Mouse (Mus musculus) limb, embryonic 14.5 days (tissue): ENCODE results near the gene Gjc3. TPM values are rescaled to one million over a fixed set of nuclear protein-coding genes. Genes with fewer than 3 reads are reported as not detected.

Experiments
- ATAC-seq: fragments of 200-750 bp; cut with Nextera tagmentation; 2 replicates; pipeline ENCODE4 v1.8.0; 2017; ENCODE audit warnings: low read depth, moderate number of reproducible peaks, moderate TSS enrichment; ENCODE audit not compliant: low FRiP score
- DNase-seq: peaks from one replicate; pipeline ENCODE4 v3.0.0-alpha.2; 2015; ENCODE audit warnings: low spot score
- H3K27ac ChIP-seq: fragments of 300-500 bp; sonication (generic); replicated peaks from 2 replicates; pipeline ENCODE4 v1.5.1; 2014; ENCODE audit warnings: low read depth, mild to moderate bottlenecking, low read length, moderate library complexity, mixed read lengths
- H3K27me3 ChIP-seq: fragments of 300-500 bp; sonication (generic); 2 replicates; pipeline ENCODE4 v1.6.1; 2014; ENCODE audit warnings: low read length, mixed read lengths; ENCODE audit not compliant: control insufficient read depth, insufficient read depth
- H3K36me3 ChIP-seq: fragments of 300-500 bp; sonication (generic); 2 replicates; pipeline ENCODE4 v1.6.1; 2014; ENCODE audit warnings: mild to moderate bottlenecking, low read length, moderate library complexity, mixed read lengths; ENCODE audit not compliant: control insufficient read depth, insufficient read depth
- H3K4me1 ChIP-seq: fragments of 300-500 bp; sonication (generic); 2 replicates; pipeline ENCODE4 v1.6.1; 2014; ENCODE audit warnings: antibody characterized with exemption, low read length, mixed read lengths; ENCODE audit not compliant: control insufficient read depth, insufficient read depth
- H3K4me2 ChIP-seq: fragments of 300-500 bp; sonication (generic); replicated peaks from 2 replicates; pipeline ENCODE4 v1.6.1; 2014; ENCODE audit warnings: low read depth, mild to moderate bottlenecking, low read length, moderate library complexity; ENCODE audit not compliant: severe bottlenecking
- H3K4me3 ChIP-seq: fragments of 300-500 bp; sonication (generic); replicated peaks from 2 replicates; pipeline ENCODE4 v1.5.1; 2014; ENCODE audit warnings: low read length
- H3K9ac ChIP-seq: fragments of 300-500 bp; sonication (generic); 2 replicates; pipeline ENCODE4 v1.6.1; 2014; ENCODE audit warnings: mild to moderate bottlenecking, low read depth, low read length, moderate library complexity; ENCODE audit not compliant: severe bottlenecking
- H3K9me3 ChIP-seq: fragments of 300-500 bp; sonication (generic); 2 replicates; pipeline ENCODE4 v1.6.1; 2016; ENCODE audit warnings: low read length; ENCODE audit not compliant: control insufficient read depth
- POLR2A ChIP-seq: fragments of 200-500 bp; IDR thresholded peaks from 2 replicates; pipeline ENCODE4 v1.8.0; 2012; ENCODE audit warnings: inconsistent platforms, mild to moderate bottlenecking, moderate library complexity, borderline replicate concordance; ENCODE audit not compliant: insufficient read depth, insufficient read length; ENCODE audit errors: extremely low read depth
- WGBS: fragments of 180-500 bp; shearing (Covaris S2); extraction: QIAGEN DNeasy Blood & Tissue Kit; methylation state at CpG from one replicate; pipeline ENCODE4 v1.1.7; 2014; 5-methylcytosine and 5-hydroxymethylcytosine counted together
- polyA plus RNA-seq, 2 experiments: library from polyadenylated mRNA; depleted of rRNA in 1 of 2; stranded (reverse) in 1 of 2; unstranded in 1 of 2; fragments of >200 nt; fragmentation: Nextera tagmentation in 1 of 2; extraction: Ambion mirVana in 1 of 2; gene quantifications; 2 replicates each; pipeline versions ENCODE4 v1.2.1 to v1.2.3; 2012 to 2014

Gene Gjc3
- polyA plus RNA-seq, 2 experiments: 0.36 to 1.1 TPM

DNA sequence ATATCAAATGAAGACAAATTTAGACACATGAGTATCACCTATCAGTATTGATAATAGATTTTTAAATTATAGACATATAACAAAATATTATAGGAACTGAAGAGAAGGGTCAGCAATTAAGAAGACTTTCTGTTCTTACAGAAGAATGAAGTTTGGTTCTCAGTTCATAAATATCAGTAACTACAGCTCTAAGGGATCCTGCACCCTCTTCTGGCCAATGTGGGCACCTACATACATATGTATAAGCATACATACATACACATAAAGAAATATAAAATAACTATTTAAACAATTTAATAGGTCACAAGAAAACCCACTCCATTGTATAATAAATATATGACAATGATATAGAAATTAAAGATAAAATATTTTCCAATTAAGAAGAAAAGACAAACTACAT is 48.4 kb downstream of the Gjc3 start:
- no peak overlapping the region for H3K4me2 ChIP-seq
- H3K36me3 ChIP-seq: no peaks in the 10 kb centered on the region
- no peak for TF ChIP-seq POLR2A
- no peak overlapping the region for H3K27ac ChIP-seq
- H3K4me1 ChIP-seq: no peaks in the 10 kb centered on the region
- ATAC-seq (no peak), DNase-seq (no peak)
- no peak overlapping the region for H3K4me3 ChIP-seq
- H3K27me3 ChIP-seq: no peaks in the 10 kb centered on the region
- no peaks in the 10 kb centered on the region for H3K9me3 ChIP-seq
- no peak overlapping the region for H3K9ac ChIP-seq

DNA sequence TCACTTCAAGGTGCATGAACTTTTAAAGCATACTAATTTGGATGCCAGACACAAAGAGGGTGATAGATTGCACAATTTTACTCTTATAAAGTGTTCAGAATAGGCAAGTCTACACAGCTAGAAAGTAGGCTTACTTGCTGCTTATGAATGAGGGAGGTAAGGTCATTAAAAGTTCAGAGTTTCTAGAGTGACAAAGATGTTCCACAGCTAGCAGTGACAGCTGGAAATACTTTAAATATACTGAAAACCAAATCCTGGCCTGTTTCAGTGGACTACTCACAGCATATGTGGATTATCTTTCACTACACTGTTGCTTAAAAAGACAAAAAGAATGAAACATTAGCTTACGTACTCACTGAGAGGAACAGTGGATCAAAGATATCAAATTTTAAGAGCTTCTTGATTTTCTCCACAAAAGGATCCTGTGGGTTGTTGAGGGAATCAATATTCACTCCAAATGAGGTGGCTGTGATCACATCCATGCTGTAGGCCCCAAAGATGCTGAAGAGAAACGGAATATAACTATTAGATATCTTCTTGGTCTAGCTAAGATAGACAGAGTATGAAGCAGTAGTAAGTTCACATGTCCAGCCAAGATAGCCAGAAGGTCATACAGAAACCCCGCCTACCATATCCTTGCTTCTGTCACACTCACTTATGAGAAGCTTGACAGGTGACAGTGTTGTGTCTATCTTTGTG is 53.2 kb downstream of the Gjc3 start:
- H3K4me2 ChIP-seq: no peak overlapping the region
- no peak for TF ChIP-seq POLR2A
- H3K27ac ChIP-seq: no peak overlapping the region
- no peak overlapping the region for H3K9ac ChIP-seq
- H3K4me3 ChIP-seq: no peak overlapping the region
- H3K27me3 ChIP-seq: no peaks in the 10 kb centered on the region
- H3K36me3 ChIP-seq: no peaks in the 10 kb centered on the region
- ATAC-seq (no peak), DNase-seq (no peak)
- H3K9me3 ChIP-seq: no peaks in the 10 kb centered on the region
- no peaks in the 10 kb centered on the region for H3K4me1 ChIP-seq
- 74% methylated on average over 3 of the region's 3 CpGs for WGBS

Other genes starting within 250 kb of the Gjc3 start
- 19.7 and 25.0 TPM in 2 replicates for gene Nyap1, start 221.5 kb downstream of the Gjc3 start, polyA plus RNA-seq (2012; rRNA removed)
- 1.2 and 1.4 TPM in 2 replicates for gene Nyap1, start 221.5 kb downstream of the Gjc3 start, polyA plus RNA-seq (2014; fragmentation: Nextera tagmentation; extraction: Ambion mirVana)
- 89.1 and 111 TPM in 2 replicates for gene Tsc22d4, start 217.4 kb downstream of the Gjc3 start, polyA plus RNA-seq (2012; rRNA removed)
- gene Tsc22d4, start 217.4 kb downstream of the Gjc3 start, polyA plus RNA-seq (2014; fragmentation: Nextera tagmentation; extraction: Ambion mirVana): 151 and 164 TPM in 2 replicates
- gene Ppp1r35, start 184.2 kb downstream of the Gjc3 start, polyA plus RNA-seq (2012; rRNA removed): 45.2 and 46.8 TPM in 2 replicates
- gene Ppp1r35, start 184.2 kb downstream of the Gjc3 start, polyA plus RNA-seq (2014; fragmentation: Nextera tagmentation; extraction: Ambion mirVana): 37.6 and 44.9 TPM in 2 replicates
- 42.0 and 42.3 TPM in 2 replicates for gene Mepce, start 175.4 kb downstream of the Gjc3 start, polyA plus RNA-seq (2012; rRNA removed)
- gene Mepce, start 175.4 kb downstream of the Gjc3 start, polyA plus RNA-seq (2014; fragmentation: Nextera tagmentation; extraction: Ambion mirVana): 13.9 and 16.7 TPM in 2 replicates
- 19.4 and 30.1 TPM in 2 replicates for gene Zcwpw1, start 175.3 kb downstream of the Gjc3 start, polyA plus RNA-seq (2012; rRNA removed)
- 17.3 and 18.5 TPM in 2 replicates for gene Zcwpw1, start 175.3 kb downstream of the Gjc3 start, polyA plus RNA-seq (2014; fragmentation: Nextera tagmentation; extraction: Ambion mirVana)
- gene Pilra, start 126.8 kb downstream of the Gjc3 start, polyA plus RNA-seq (2012; rRNA removed): 0.54 and 0.77 TPM in 2 replicates
- gene Pilra, start 126.8 kb downstream of the Gjc3 start, polyA plus RNA-seq (2014; fragmentation: Nextera tagmentation; extraction: Ambion mirVana): 0.90 and 1.3 TPM in 2 replicates
- gene Pilrb1, start 105.0 kb downstream of the Gjc3 start, polyA plus RNA-seq (2012; rRNA removed): 0.08 and 0.20 TPM in 2 replicates
- gene Pilrb1, start 105.0 kb downstream of the Gjc3 start, polyA plus RNA-seq (2014; fragmentation: Nextera tagmentation; extraction: Ambion mirVana): 0.57 and 0.83 TPM in 2 replicates
- gene Pilrb2, start 91.3 kb downstream of the Gjc3 start, polyA plus RNA-seq (2012; rRNA removed): 0.13 and 0.41 TPM in 2 replicates
- 0.40 TPM in 1 of 2 replicates, not detected in the other for gene Pilrb2, start 91.3 kb downstream of the Gjc3 start, polyA plus RNA-seq (2014; fragmentation: Nextera tagmentation; extraction: Ambion mirVana)
- 0.08 and 0.09 TPM in 2 replicates for gene Cyp3a13, start 41.5 kb downstream of the Gjc3 start, polyA plus RNA-seq (2012; rRNA removed)
- gene Cyp3a13, start 41.5 kb downstream of the Gjc3 start, polyA plus RNA-seq (2014; fragmentation: Nextera tagmentation; extraction: Ambion mirVana): not detected in 2 replicates
- gene Azgp1, start 18.4 kb upstream of the Gjc3 start, polyA plus RNA-seq (2012; rRNA removed): 0.09 and 0.18 TPM in 2 replicates
- not detected in 2 replicates for gene Azgp1, start 18.4 kb upstream of the Gjc3 start, polyA plus RNA-seq (2014; fragmentation: Nextera tagmentation; extraction: Ambion mirVana)
- not detected in 2 replicates for gene Smok3a, start 58.2 kb upstream of the Gjc3 start, polyA plus RNA-seq (2012; rRNA removed)
- not detected in 2 replicates for gene Smok3a, start 58.2 kb upstream of the Gjc3 start, polyA plus RNA-seq (2014; fragmentation: Nextera tagmentation; extraction: Ambion mirVana)
- not detected in 2 replicates for gene Smok3b, start 58.3 kb upstream of the Gjc3 start, polyA plus RNA-seq (2012; rRNA removed)
- not detected in 2 replicates for gene Smok3b, start 58.3 kb upstream of the Gjc3 start, polyA plus RNA-seq (2014; fragmentation: Nextera tagmentation; extraction: Ambion mirVana)
- not detected in 2 replicates for gene Smok3c, start 90.1 kb upstream of the Gjc3 start, polyA plus RNA-seq (2012; rRNA removed)
- gene Smok3c, start 90.1 kb upstream of the Gjc3 start, polyA plus RNA-seq (2014; fragmentation: Nextera tagmentation; extraction: Ambion mirVana): not detected in 2 replicates
- gene Zkscan1, start 122.0 kb upstream of the Gjc3 start, polyA plus RNA-seq (2012; rRNA removed): 8.5 and 9.8 TPM in 2 replicates
- gene Zkscan1, start 122.0 kb upstream of the Gjc3 start, polyA plus RNA-seq (2014; fragmentation: Nextera tagmentation; extraction: Ambion mirVana): 25.3 and 25.4 TPM in 2 replicates
- 31.5 and 38.3 TPM in 2 replicates for gene Zscan21, start 153.8 kb upstream of the Gjc3 start, polyA plus RNA-seq (2012; rRNA removed)
- gene Zscan21, start 153.8 kb upstream of the Gjc3 start, polyA plus RNA-seq (2014; fragmentation: Nextera tagmentation; extraction: Ambion mirVana): 59.8 and 70.0 TPM in 2 replicates
- gene Zfp113, start 192.6 kb upstream of the Gjc3 start, polyA plus RNA-seq (2012; rRNA removed): 5.1 and 5.2 TPM in 2 replicates
- gene Zfp113, start 192.6 kb upstream of the Gjc3 start, polyA plus RNA-seq (2014; fragmentation: Nextera tagmentation; extraction: Ambion mirVana): 11.3 and 12.6 TPM in 2 replicates
- 141 and 149 TPM in 2 replicates for gene Cops6, start 198.0 kb upstream of the Gjc3 start, polyA plus RNA-seq (2012; rRNA removed)
- gene Cops6, start 198.0 kb upstream of the Gjc3 start, polyA plus RNA-seq (2014; fragmentation: Nextera tagmentation; extraction: Ambion mirVana): 262 and 267 TPM in 2 replicates
- 73.4 and 107 TPM in 2 replicates for gene Ap4m1, start 208.9 kb upstream of the Gjc3 start, polyA plus RNA-seq (2012; rRNA removed)
- 18.6 and 19.9 TPM in 2 replicates for gene Ap4m1, start 208.9 kb upstream of the Gjc3 start, polyA plus RNA-seq (2014; fragmentation: Nextera tagmentation; extraction: Ambion mirVana)
- 136 and 149 TPM in 2 replicates for gene Mcm7, start 209.3 kb upstream of the Gjc3 start, polyA plus RNA-seq (2012; rRNA removed)
- 144 and 152 TPM in 2 replicates for gene Mcm7, start 209.3 kb upstream of the Gjc3 start, polyA plus RNA-seq (2014; fragmentation: Nextera tagmentation; extraction: Ambion mirVana)
- gene Taf6, start 224.4 kb upstream of the Gjc3 start, polyA plus RNA-seq (2012; rRNA removed): 90.0 and 109 TPM in 2 replicates
- 75.6 and 86.0 TPM in 2 replicates for gene Taf6, start 224.4 kb upstream of the Gjc3 start, polyA plus RNA-seq (2014; fragmentation: Nextera tagmentation; extraction: Ambion mirVana)
- 35.8 and 50.6 TPM in 2 replicates for gene Cnpy4, start 224.4 kb upstream of the Gjc3 start, polyA plus RNA-seq (2012; rRNA removed)
- 60.7 and 65.7 TPM in 2 replicates for gene Cnpy4, start 224.4 kb upstream of the Gjc3 start, polyA plus RNA-seq (2014; fragmentation: Nextera tagmentation; extraction: Ambion mirVana)
- gene Mblac1, start 231.2 kb upstream of the Gjc3 start, polyA plus RNA-seq (2012; rRNA removed): 6.9 and 7.5 TPM in 2 replicates
- 8.3 and 8.8 TPM in 2 replicates for gene Mblac1, start 231.2 kb upstream of the Gjc3 start, polyA plus RNA-seq (2014; fragmentation: Nextera tagmentation; extraction: Ambion mirVana)